Mouse (Mus musculus) MN1 (cell line): ENCODE measurements at regions not wholly inside any gene's neighbourhood (a gene's known extent, or its start where the extent isn't known, plus 50 kb on each side); places are given as distances from the start of the nearest gene placed in this dataset.
"Not testable (repeated sequence)": the region's sequence is repeated elsewhere in the genome, so short reads cannot be mapped to it uniquely, and the experiment has no call there.

ENCODE experiments used
- DNase-seq: peaks from one replicate; pipeline ENCODE4 v3.0.0-alpha.2; 2016; ENCODE audit warnings: low spot score

GRCm38 (mm10) chr19:49115484-49115883, 909.7 kb downstream of the Sorcs3 start:
- DNase-seq, result no peak

GRCm38 (mm10) chr19:49131664-49132063, 925.8 kb downstream of the Sorcs3 start:
- DNase-seq, result no peak

GRCm38 (mm10) chr19:49172078-49172477, 966.3 kb downstream of the Sorcs3 start:
- no peak for DNase-seq

- DNase-seq, result peak; percentile 25
These were observed 1002.1 kb downstream of the Sorcs3 start for GRCm38 (mm10) chr19:49207971-49208370.

GRCm38 (mm10) chr19:49242601-49243000, 1036.8 kb downstream of the Sorcs3 start:
- no peak for DNase-seq

GRCm38 (mm10) chr19:49245114-49245714, 1039.4 kb downstream of the Sorcs3 start:
- DNase-seq, result no peak

- DNase-seq, result peak; percentile 27
These were observed 1058.8 kb downstream of the Sorcs3 start for GRCm38 (mm10) chr19:49264616-49265015.

GRCm38 (mm10) chr19:49267864-49268480, 1062.1 kb downstream of the Sorcs3 start:
- peak; percentile 18 for DNase-seq

- no peak for DNase-seq
These were observed 1076.9 kb downstream of the Sorcs3 start for GRCm38 (mm10) chr19:49282626-49283261.

GRCm38 (mm10) chr19:49294980-49295379, 1089.2 kb downstream of the Sorcs3 start:
- no peak for DNase-seq

GRCm38 (mm10) chr19:49299351-49300271, 1093.8 kb downstream of the Sorcs3 start:
- peak; percentile 86 for DNase-seq

GRCm38 (mm10) chr19:49301364-49302091, 1095.7 kb downstream of the Sorcs3 start:
- DNase-seq, result peak; percentile 33

GRCm38 (mm10) chr19:49305804-49306203, 1100.0 kb downstream of the Sorcs3 start:
- no peak for DNase-seq

- no peak for DNase-seq
These were observed 1108.4 kb downstream of the Sorcs3 start for GRCm38 (mm10) chr19:49314229-49314628.

GRCm38 (mm10) chr19:49359642-49360041, 1153.8 kb downstream of the Sorcs3 start:
- no peak for DNase-seq

GRCm38 (mm10) chr19:49360715-49361114, 1154.9 kb downstream of the Sorcs3 start:
- no peak for DNase-seq

- DNase-seq, result not testable (repeated sequence)
These were observed 1155.3 kb downstream of the Sorcs3 start for GRCm38 (mm10) chr19:49361116-49361515.

- no peak for DNase-seq
These were observed 1167.1 kb downstream of the Sorcs3 start for GRCm38 (mm10) chr19:49372921-49373320.

- DNase-seq, result no peak
These were observed 1168.5 kb downstream of the Sorcs3 start for GRCm38 (mm10) chr19:49374295-49374694.

GRCm38 (mm10) chr19:49374926-49375325, 1169.1 kb downstream of the Sorcs3 start:
- no peak for DNase-seq

- DNase-seq, result no peak
These were observed 1170.2 kb downstream of the Sorcs3 start for GRCm38 (mm10) chr19:49375754-49376619.
